Mouse (Mus musculus) bone marrow, adult 2 months (tissue): ENCODE data around the gene Nup35.

Experiments
- CTCF ChIP-seq: fragments of 200-500 bp; IDR thresholded peaks from 2 replicates; pipeline ENCODE4 v1.5.1; 2011; ENCODE audit warnings: low read length, control low read depth; ENCODE audit not compliant: control insufficient read depth, insufficient read depth
- POLR2A ChIP-seq: fragments of 200-500 bp; IDR thresholded peaks from 2 replicates; pipeline ENCODE4 v1.6.1; 2011; ENCODE audit warnings: low read depth, mild to moderate bottlenecking, control low read depth, low read length, borderline replicate concordance; ENCODE audit not compliant: control insufficient read depth

DNA sequence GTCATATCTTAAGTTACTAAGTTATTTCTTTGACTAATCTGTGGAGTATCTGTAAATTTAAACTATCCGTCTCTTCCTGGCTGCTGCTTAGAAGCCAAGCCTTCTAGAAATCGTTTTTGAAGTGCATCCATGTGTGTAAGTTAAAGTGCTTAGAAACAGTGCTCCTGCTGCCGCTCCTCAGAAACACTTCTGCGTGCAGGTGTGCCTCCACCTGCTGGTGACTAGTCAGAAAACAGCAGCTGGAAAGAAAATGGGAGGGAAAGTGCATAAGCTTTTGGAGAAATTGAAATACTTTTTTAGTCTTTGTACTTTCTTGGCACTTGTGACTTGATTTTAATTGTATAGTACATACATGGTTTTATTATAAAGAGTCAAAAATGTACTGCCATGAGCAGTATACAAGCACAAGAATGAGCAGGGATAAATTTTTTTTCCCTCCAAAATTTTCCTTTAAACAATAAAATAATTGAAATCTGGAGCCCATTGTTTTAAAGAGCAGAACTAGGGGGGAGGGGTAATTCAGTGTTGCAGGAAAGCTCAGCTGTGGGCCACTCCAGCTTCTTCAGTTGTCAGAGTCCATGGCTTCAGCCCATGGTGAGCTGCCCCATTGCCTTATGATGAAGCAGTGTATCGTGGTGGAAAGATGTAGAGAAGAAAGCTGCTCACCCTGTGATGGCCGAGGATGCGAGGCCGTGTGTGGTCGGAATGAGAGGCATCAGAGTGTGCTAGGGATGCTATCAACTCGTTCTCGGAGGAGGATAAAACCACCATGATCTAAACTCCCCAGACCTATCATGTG is 53.0 kb downstream of the Nup35 start:
- TF ChIP-seq POLR2A (no peak), CTCF (no peak)
